Mouse (Mus musculus) cerebellum, adult 2 months (tissue): ENCODE measurements around the gene Slfn9. TPM values are rescaled to one million over a fixed set of nuclear protein-coding genes. Genes with fewer than 3 reads are reported as not detected.
"Not testable (repeated sequence)": the region's sequence is repeated elsewhere in the genome, so short reads cannot be mapped to it uniquely, and the experiment has no call there.

ENCODE experiments used
- DNase-seq, 2 experiments: peaks; one replicate each; pipeline ENCODE4 v3.0.0; 2021
- H3K27ac ChIP-seq: fragments of 200-500 bp; 2 replicates; pipeline ENCODE4 v1.5.1; 2012; ENCODE audit warnings: low read length, control low read depth, inconsistent platforms; ENCODE audit not compliant: insufficient read depth
- H3K27me3 ChIP-seq: fragments of 200-500 bp; 2 replicates; pipeline ENCODE4 v1.6.1; 2012; ENCODE audit warnings: inconsistent platforms, mild to moderate bottlenecking, low read length, moderate library complexity; ENCODE audit not compliant: control insufficient read depth, insufficient read depth
- H3K4me1 ChIP-seq: fragments of 200-500 bp; 2 replicates; pipeline ENCODE4 v1.6.1; 2011; ENCODE audit warnings: low read length; ENCODE audit not compliant: control insufficient read depth, insufficient read depth
- H3K4me3 ChIP-seq: fragments of 200-500 bp; replicated peaks from 2 replicates; pipeline ENCODE3; 2011; ENCODE audit warnings: mild to moderate bottlenecking, low read depth, low read length, control low read depth; ENCODE audit not compliant: insufficient read depth
- CTCF ChIP-seq: fragments of 200-500 bp; IDR thresholded peaks from 2 replicates; pipeline ENCODE4 v1.5.1; 2011; ENCODE audit warnings: low read depth, mild to moderate bottlenecking, control low read depth, low read length, moderate library complexity, borderline replicate concordance; ENCODE audit not compliant: insufficient read depth
- POLR2A ChIP-seq: fragments of 200-500 bp; IDR thresholded peaks from 2 replicates; pipeline ENCODE4 v1.6.1; 2011; ENCODE audit warnings: low read length, control low read depth, borderline replicate concordance; ENCODE audit not compliant: insufficient read depth
- WGBS: fragments of 180-500 bp; shearing (Covaris S2); methylation state at CpG from one replicate; pipeline ENCODE4 v1.1.7; 2018; 5-methylcytosine and 5-hydroxymethylcytosine counted together
- polyA plus RNA-seq: library from polyadenylated mRNA; depleted of rRNA; stranded (reverse); fragments of >200 nt; gene quantifications from 2 replicates; pipeline ENCODE4 v1.2.3, GENCODE M21; 2012

Slfn9 gene
- polyA plus RNA-seq, 1 experiment: 0.08 TPM

DNA sequence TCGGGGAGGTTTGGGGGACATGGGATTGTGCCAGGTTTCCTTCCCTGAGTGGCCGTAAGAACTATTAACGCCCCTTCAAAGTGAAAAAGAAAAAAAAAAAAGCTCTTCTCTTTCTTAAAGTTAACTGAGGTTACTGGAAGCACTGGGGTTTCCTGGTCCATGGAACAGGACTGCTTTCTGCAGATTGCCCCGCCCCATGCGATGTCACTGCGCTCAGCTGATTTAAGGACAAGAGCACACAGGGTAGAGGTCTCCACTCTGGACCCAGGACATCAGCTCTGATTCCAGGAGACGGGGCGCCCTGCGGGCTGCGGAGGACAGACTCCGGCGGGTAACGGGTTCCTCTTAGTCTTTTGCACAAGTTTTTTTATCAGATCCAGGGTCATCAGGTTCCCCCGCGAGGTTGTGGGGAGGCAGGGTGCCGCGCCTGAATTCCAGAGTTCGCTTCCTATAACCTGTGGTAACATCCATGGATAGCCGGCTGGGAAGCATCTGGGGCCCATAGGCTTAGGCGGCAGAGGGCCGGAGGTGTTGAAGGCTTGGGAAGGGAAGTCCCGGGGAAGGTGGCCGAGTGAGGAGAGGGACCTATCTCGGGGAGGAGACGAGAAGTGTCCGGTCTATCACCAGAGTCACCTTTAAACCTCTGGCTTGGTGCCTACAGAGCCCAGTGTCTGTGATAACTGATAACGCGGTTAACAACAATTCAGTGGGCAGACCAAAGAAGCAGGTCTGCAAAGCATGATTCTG is 39.6 kb downstream of the Slfn9 start:
- Histone ChIP-seq H3K4me1 (no peaks in the 10 kb centered on the region), H3K27ac (no peak overlapping the region), H3K27me3 (no peaks in the 10 kb centered on the region; the same call in 1 of the 2 replicates), H3K4me3 (no peak overlapping the region)
- TF ChIP-seq CTCF (no peak), POLR2A (no peak)
- WGBS: 11% methylated on average over 28 of the region's 28 CpGs
- DNase-seq: no peak

DNA sequence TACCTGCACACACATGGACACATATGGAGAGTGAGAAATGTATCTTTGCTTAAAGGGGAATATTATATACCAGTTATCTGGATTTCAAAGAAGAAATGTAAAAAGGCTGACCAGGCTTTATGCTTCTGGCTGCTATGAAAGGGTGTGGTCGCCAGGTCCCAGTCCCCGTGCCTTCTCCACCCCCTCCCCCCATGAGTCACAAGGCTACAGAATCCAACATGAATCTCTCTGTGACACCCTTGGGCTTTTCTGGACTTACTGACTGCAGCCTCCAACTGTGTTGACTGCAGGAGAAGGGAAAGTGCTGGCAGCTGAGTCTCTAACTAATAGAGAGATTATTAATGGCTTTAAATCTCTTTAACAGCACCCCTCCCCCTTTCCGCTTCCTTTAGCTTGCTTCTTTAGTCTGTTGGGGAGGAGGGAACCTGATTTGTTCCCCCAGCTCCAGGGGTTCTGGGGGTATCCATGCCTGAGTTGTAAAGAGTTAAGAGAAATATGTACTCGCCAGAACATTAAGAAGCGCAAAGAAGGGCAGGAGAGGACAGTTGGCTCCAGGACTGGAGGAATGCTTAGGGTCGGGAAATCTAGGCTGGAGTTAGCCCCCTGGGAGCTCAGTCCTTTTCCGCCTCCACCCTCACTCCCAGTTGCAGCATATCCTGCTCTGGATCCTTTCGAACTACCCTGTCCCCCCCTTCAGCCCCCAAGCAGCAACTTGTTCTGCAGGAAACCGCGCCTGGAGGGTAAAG is 40.7 kb downstream of the Slfn9 start, which contains the start of gene Slfn5:
Gene Slfn5, plus strand, starts transcription at position 614 of the 746 bp plus-strand sequence.
- 11% methylated on average over 10 of the region's 10 CpGs for WGBS
- DNase-seq: no peak
- Histone ChIP-seq H3K4me1 (no peaks in the 10 kb centered on the region), H3K4me3 (no peak within 1 kb of the TSS), H3K27ac (0 out of 2 replicates have a peak within 1 kb of the TSS, but pooled peaks have one; percentile 13), H3K27me3 (no peaks in the 10 kb centered on the region; the same call in 1 of the 2 replicates)
- TF ChIP-seq POLR2A (no peak), CTCF (no peak)

GRCm38 (mm10) chr11:82949036-82949435 is 42.6 kb downstream of the Slfn9 start:
- Histone ChIP-seq H3K4me1 (no peaks in the 10 kb centered on the region), H3K4me3 (no peak overlapping the region), H3K27ac (no peak overlapping the region), H3K27me3 (no peaks in the 10 kb centered on the region; the same call in 1 of the 2 replicates)
- DNase-seq: no peak
- WGBS: 69% methylated on average over 9 of the region's 9 CpGs
- no peak for TF ChIP-seq CTCF

GRCm38 (mm10) chr11:82947457-82947856 is 44.2 kb downstream of the Slfn9 start:
- TF ChIP-seq CTCF (no peak), POLR2A (no peak)

GRCm38 (mm10) chr11:82945636-82946035 is 46.0 kb downstream of the Slfn9 start:
- TF ChIP-seq POLR2A (no peak), CTCF (no peak)
- DNase-seq: no peak
- Histone ChIP-seq H3K27ac (no peak overlapping the region), H3K27me3 (no peaks in the 10 kb centered on the region), H3K4me3 (no peak overlapping the region), H3K4me1 (no peaks in the 10 kb centered on the region)
- 69% methylated on average over 2 of the region's 2 CpGs for WGBS

More at GRCm38 (mm10) chr11:82947457-82947856, 44.2 kb downstream of the Slfn9 start:
- no peak for DNase-seq
- WGBS: 54% methylated on average over 4 of the region's 4 CpGs
- H3K4me3 ChIP-seq: no peak overlapping the region
- no peaks in the 10 kb centered on the region; the same call in 1 of the 2 replicates for H3K27me3 ChIP-seq
- H3K4me1 ChIP-seq: no peaks in the 10 kb centered on the region
- H3K27ac ChIP-seq: no peak overlapping the region

DNA sequence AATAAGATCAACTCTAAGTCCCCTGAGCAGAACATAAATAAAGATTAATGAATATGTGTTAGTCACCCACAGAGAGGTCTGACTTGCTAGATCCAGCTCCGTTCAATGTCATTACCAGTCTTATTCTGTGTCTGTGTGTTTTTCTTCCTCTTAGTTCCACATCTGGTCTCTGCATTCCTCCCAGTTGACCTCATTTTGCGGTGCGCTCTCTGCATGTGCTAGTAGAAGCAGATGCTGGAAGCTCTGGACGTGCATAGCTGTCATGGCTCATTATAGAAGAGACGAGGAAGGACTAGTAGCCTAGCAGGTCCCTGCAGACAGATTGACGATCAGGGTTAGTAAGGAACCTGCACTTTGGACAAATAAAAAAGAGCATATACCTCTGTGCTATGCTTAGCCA is 48.3 kb downstream of the Slfn9 start:
- Histone ChIP-seq H3K4me1 (no peaks in the 10 kb centered on the region), H3K27ac (no peak overlapping the region), H3K27me3 (no peaks in the 10 kb centered on the region), H3K4me3 (no peak overlapping the region)
- no peak for DNase-seq
- no peak for TF ChIP-seq CTCF
- TF ChIP-seq POLR2A: no peak
- WGBS: 52% methylated on average over 6 of the region's 6 CpGs

DNA sequence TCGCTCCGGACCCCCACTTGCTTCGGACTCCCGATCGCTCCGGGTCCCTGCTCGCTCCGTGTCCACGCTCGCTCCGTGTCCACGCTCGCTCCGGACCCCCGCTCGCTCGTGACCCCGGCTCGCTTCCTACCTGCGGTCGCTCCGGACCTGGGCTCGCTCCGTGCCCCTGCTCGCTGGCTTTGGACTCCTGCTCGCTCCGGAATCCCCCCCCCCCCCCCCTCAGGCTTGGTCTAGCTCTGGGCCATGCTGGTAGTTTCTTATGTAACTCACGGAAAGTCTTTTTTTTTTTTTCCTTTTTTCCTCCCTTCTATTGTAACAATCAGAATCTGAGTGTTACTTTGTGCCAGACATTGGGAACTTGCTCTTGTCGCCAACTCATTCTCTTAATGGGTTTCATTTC is 58.4 kb downstream of the Slfn9 start:
- Histone ChIP-seq H3K27ac (no peak overlapping the region), H3K4me1 (peaks cover 5% of the 10 kb centered on the region), H3K27me3 (no peaks in the 10 kb centered on the region; the same call in 1 of the 2 replicates), H3K4me3 (peak overlapping the region; percentile 40)
- TF ChIP-seq CTCF (no peak), POLR2A (no peak)
- DNase-seq: no peak
- 2% methylated on average over 29 of the region's 29 CpGs for WGBS

DNA sequence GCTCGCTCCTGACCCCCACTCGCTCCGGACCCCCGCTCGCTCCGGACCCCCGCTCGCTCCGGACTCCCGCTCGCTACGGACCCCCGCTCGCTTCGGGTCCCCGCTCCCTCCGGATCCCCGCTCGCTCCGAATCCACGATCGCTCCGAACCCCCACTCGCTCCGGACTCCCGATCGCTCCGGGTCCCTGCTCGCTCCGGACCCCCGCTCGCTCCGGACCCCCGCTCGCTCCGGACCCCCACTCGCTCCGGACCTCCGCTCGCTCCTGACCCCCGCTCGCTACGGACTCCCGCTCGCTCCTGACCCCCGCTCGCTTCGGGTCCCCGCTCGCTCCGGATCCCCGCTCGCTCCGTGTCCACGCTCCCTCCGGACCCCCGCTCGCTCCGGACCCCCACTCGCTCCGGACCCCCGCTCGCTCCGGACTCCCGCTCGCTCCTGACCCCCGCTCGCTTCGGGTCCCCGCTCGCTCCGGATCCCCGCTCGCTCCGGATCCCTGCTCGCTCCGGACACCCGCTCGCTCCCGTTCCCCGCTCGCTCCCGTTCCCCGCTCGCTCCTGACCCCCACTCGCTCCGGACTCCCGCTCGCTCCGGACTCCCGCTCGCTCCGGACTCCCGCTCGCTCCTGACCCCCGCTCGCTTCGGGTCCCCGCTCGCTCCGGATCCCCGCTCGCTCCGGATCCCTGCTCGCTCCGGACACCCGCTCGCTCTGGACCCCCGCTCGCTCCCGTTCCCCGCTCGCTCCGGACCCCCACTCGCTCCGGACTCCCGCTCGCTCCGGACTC is 59.8 kb downstream of the Slfn9 start:
- DNase-seq, H3K27ac ChIP-seq, H3K4me1 ChIP-seq, H3K27me3 ChIP-seq, H3K4me3 ChIP-seq: not testable (repeated sequence)
- WGBS: 1% methylated on average over 117 of the region's 119 CpGs

DNA sequence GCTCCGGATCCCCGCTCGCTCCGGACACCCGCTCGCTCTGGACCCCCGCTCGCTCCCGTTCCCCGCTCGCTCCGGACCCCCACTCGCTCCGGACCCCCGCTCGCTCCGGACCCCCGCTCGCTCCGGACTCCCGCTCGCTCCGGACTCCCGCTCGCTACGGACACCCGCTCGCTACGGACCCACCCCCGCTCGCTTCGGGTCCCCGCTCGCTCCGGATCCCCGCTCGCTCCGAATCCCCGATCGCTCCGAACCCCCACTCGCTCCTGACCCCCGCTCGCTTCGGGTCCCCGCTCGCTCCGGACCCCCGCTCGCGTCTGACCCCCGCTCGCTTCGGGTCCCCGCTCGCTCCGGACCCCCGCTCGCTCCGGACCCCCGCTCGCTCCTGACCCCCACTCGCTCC is 60.5 kb downstream of the Slfn9 start:
- not testable (repeated sequence) for DNase-seq, H3K27me3 ChIP-seq

DNA sequence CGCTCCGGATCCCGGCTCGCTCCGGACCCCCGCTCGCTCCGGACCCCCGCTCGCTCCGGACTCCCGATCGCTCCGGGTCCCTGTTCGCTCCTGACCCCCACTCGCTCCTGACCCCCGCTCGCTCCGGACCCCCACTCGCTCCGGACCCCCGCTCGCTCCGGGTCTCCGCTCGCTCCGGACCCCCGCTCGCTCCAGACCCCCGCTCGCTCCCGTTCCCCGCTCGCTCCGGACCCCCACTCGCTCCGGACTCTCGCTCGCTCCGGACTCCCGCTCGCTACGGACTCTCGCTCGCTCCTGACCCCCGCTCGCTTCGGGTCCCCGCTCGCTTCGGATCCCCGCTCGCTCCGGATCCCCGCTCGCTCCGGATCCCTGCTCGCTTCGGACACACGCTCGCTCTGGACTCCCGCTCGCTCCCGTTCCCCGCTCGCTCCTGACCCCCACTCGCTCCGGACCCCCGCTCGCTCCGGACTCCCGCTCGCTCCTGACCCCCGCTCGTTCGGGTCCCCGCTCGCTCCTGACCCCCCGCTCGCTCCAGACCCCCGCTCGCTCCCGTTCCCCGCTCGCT is 61.2 kb downstream of the Slfn9 start:
- not testable (repeated sequence) for H3K27me3 ChIP-seq, H3K4me1 ChIP-seq, DNase-seq, H3K27ac ChIP-seq
- 3% methylated on average over 84 of the region's 85 CpGs for WGBS
- H3K4me3 ChIP-seq: peak overlapping the region; percentile 13

More for the DNA sequence above, 60.5 kb downstream of the Slfn9 start:
- WGBS: 2% methylated on average over 63 of the region's 63 CpGs
- H3K4me1 ChIP-seq, H3K27ac ChIP-seq: not testable (repeated sequence)
- peak overlapping the region; percentile 30 for H3K4me3 ChIP-seq
